Mouse (Mus musculus): ENCODE data around the gene Defb35.

DNA sequence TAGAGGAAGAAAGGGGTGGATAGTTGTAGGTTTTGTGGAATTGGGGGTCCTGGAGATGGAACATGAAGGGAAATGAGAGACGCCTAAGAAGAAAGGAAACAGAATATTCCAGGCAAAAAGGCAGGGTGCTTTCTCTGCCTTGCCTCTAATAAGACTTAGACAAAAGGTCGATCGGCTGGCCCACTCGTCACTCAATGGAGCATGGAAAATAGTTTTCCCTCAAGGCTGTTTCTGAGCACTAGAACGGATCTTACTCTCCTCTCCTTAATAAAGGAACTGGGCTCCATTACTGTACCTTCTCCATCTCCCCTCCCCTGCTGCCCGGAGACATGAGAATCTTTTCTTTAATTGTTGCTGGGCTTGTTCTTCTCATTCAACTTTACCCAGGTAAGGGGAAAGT, 8.3 kb downstream of the Defb35 start, which contains the start of gene Defb13:
- no peak for TF ChIP-seq EP300 (IDR thresholded peaks at IDR 0.05; ENCODE audit: low read depth)
- TF ChIP-seq CTCF (IDR thresholded peaks at IDR 0.05; ENCODE audit: low read depth) = no peak
